Mouse (Mus musculus): Measurements from ENCODE around the gene Lyrm2. TPM values are rescaled to one million over a fixed set of nuclear protein-coding genes. Genes with fewer than 3 reads are reported as not detected.

Gene Lyrm2
- total RNA-seq, 2 experiments from 2014 or later: 39.1 to 39.4 TPM

Other genes with a start within 250 kb of the Lyrm2 start
- gene Gja10, start 197.5 kb upstream of the Lyrm2 start, total RNA-seq (2021): not detected
- 10 to 100 TPM; 11.2 to 14.2 TPM for gene Casp8ap2, start 184.8 kb upstream of the Lyrm2 start, total RNA-seq (2021)
- gene Mdn1, start 143.1 kb upstream of the Lyrm2 start, total RNA-seq (2021): 10 to 100 TPM; 16.8 to 19.0 TPM
- gene Ankrd6, start 150.6 kb downstream of the Lyrm2 start, total RNA-seq (2021): 1 to 10 TPM; 4.3 to 5.8 TPM
- 10 to 100 TPM; 84.8 to 85.5 TPM for gene Rragd, start 182.8 kb downstream of the Lyrm2 start, total RNA-seq (2021)
- 10 to 100 TPM; 59.7 to 65.8 TPM for gene Ube2j1, start 231.2 kb downstream of the Lyrm2 start, total RNA-seq (2021)

All from gastrocnemius, postnatal 4 days (tissue).